Mouse (Mus musculus): ENCODE results near the gene Rap1gap2. TPM values are rescaled to one million over a fixed set of nuclear protein-coding genes. Genes with fewer than 3 reads are reported as not detected.

Gene Rap1gap2
- polyA plus RNA-seq, 1 experiment from 2014 or later = 12.4 TPM

DNA sequence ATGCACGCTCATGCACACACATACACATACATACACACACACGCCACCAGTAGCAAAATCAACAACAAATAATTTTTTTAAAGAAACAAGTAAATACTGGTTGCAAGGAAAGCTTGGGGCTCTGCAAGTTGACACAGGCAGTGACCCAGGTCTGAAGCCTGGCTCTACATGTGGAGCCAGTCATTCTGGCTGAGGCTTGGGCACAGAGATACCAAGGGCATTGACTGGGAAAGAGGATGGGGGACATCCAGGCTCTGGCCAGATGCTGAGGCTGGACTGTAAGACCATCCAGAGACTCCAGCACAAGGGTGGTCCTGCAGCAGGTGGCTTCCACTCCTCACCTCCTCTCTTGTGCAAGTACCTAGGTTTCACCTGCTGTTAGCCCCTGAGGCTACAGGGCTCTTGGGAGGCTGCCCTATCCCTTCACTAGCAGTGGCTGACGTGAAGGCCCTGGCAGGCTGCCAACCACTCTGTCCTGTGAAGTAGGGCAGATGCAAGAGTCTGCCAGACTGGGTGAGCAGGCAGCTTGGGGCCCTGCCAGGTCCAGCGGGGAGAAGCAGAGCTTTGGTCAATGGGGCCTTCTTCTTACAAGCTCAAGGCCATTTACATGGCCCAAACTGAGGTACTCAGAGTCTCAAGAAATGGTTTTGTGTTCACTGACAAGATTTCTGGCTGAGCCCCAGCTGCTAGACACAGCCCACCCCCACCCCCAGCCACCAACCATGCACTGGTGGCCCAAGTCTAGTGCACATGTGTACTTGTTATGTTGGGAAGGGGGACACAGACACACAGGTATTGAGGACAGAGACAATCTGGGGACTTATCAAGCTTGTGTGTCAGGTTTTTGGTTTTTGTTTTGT is 201.9 kb downstream of the Rap1gap2 start:
- peak overlapping the region; percentile 66; the same call in 1 of the 2 replicates for H3K27ac ChIP-seq
- 49% methylated on average over 4 of the region's 4 CpGs for WGBS
- H3K9ac ChIP-seq = 0 out of 2 replicates have a peak overlapping the region, but pooled peaks have one; percentile 5

GRCm38 (mm10) chr11:74405201-74405600 is 205.5 kb downstream of the Rap1gap2 start:
- Histone ChIP-seq H3K4me3 (replicated peaks) (no peak overlapping the region), H3K36me3 (no peaks in the 10 kb centered on the region), H3K4me2 (replicated peaks) (no peak overlapping the region), H3K27ac (no peak overlapping the region), H3K27me3 (replicated peaks) (no peaks in the 10 kb centered on the region), H3K9me3 (no peaks in the 10 kb centered on the region), H3K9ac (no peak overlapping the region), H3K4me1 (replicated peaks) (peaks cover 16% of the 10 kb centered on the region)
- 69% methylated on average over 7 of the region's 7 CpGs for WGBS
- no peak for ATAC-seq

More for the DNA sequence above, 201.9 kb downstream of the Rap1gap2 start:
- Histone ChIP-seq H3K4me1 (replicated peaks) (peaks cover 22% of the 10 kb centered on the region), H3K4me3 (replicated peaks) (no peak overlapping the region), H3K4me2 (replicated peaks) (no peak overlapping the region), H3K9me3 (no peaks in the 10 kb centered on the region), H3K36me3 (no peaks in the 10 kb centered on the region), H3K27me3 (replicated peaks) (no peaks in the 10 kb centered on the region)
- ATAC-seq = peak; percentile 90

GRCm38 (mm10) chr11:74404216-74404615 is 206.5 kb downstream of the Rap1gap2 start:
- H3K9ac ChIP-seq = no peak overlapping the region
- H3K4me1 ChIP-seq (replicated peaks) = peaks cover 7% of the 10 kb centered on the region
- H3K4me3 ChIP-seq (replicated peaks) = no peak overlapping the region
- 34% methylated on average over 2 of the region's 2 CpGs for WGBS
- H3K27ac ChIP-seq = no peak overlapping the region
- no peaks in the 10 kb centered on the region for H3K9me3 ChIP-seq
- no peak overlapping the region for H3K4me2 ChIP-seq (replicated peaks)
- no peaks in the 10 kb centered on the region for H3K27me3 ChIP-seq (replicated peaks)
- ATAC-seq = no peak
- no peaks in the 10 kb centered on the region for H3K36me3 ChIP-seq

DNA sequence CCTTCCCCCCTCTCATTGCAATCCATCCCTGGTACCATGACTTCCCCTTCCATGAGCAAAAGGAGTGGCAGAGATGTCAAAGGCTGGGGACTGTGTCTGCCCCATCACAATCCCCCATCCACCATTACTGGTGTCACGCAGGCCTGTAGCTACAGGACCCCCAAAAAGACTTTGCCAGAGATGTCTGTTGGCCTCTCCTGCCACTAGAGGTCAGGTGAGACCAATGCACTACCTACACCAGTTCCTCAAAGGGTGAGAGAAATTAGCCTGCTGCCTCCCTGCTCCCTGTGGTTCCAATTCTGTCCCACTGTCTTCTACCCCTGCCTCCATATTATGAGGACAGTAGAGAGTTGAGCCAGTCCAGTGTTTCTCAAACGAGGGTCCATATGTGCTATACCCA is 208.6 kb downstream of the Rap1gap2 start:
- H3K4me1 ChIP-seq (replicated peaks) = no peaks in the 10 kb centered on the region
- no peak for ATAC-seq
- no peak overlapping the region for H3K9ac ChIP-seq
- H3K27ac ChIP-seq = no peak overlapping the region
- no peak overlapping the region for H3K4me3 ChIP-seq (replicated peaks)
- H3K36me3 ChIP-seq = no peaks in the 10 kb centered on the region
- no peak overlapping the region for H3K4me2 ChIP-seq (replicated peaks)
- no peaks in the 10 kb centered on the region for H3K9me3 ChIP-seq
- no peaks in the 10 kb centered on the region for H3K27me3 ChIP-seq (replicated peaks)
- 44% methylated on average over 2 of the region's 2 CpGs for WGBS

GRCm38 (mm10) chr11:74395583-74395982 is 215.1 kb downstream of the Rap1gap2 start:
- no peak overlapping the region for H3K4me2 ChIP-seq (replicated peaks)
- H3K36me3 ChIP-seq = peaks cover 2% of the 10 kb centered on the region; the same call in 1 of the 2 replicates
- H3K4me1 ChIP-seq (replicated peaks) = no peaks in the 10 kb centered on the region
- no peak for ATAC-seq
- WGBS = 76% methylated on average over 18 of the region's 18 CpGs
- H3K9ac ChIP-seq = no peak overlapping the region
- H3K27me3 ChIP-seq (replicated peaks) = no peaks in the 10 kb centered on the region
- no peak overlapping the region for H3K27ac ChIP-seq
- H3K4me3 ChIP-seq (replicated peaks) = no peak overlapping the region
- H3K9me3 ChIP-seq = no peaks in the 10 kb centered on the region

DNA sequence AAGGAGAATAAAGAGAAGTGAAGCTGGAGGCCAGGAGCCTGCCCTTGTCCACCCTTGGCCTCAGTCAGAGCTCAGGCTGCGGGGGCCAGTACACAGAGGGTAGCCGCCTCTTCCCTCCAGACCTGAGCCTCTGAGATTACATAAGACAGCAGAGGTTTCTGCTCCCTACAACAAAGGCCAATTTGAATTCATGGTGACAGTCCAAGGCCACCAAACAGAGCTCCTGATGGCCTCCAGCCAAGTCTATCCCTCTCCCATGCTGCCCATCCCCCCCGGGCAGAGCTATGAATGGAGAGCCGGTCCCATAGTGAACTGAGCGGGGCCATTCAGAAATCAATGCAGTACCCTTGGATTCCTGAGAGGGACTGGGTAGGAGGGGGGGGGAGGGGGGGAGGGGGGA is 217.2 kb downstream of the Rap1gap2 start:
- ATAC-seq = peak; percentile 41; the same call in 1 of the 2 replicates
- H3K4me2 ChIP-seq (replicated peaks) = no peak overlapping the region
- H3K9ac ChIP-seq = no peak overlapping the region
- no peak overlapping the region for H3K4me3 ChIP-seq (replicated peaks)
- no peak overlapping the region for H3K27ac ChIP-seq
- 66% methylated on average over 5 of the region's 5 CpGs for WGBS
- H3K36me3 ChIP-seq = peaks cover 2% of the 10 kb centered on the region; the same call in 1 of the 2 replicates
- H3K27me3 ChIP-seq (replicated peaks) = no peaks in the 10 kb centered on the region
- H3K9me3 ChIP-seq = no peaks in the 10 kb centered on the region
- H3K4me1 ChIP-seq (replicated peaks) = no peaks in the 10 kb centered on the region

- no peak overlapping the region for H3K27ac ChIP-seq
- no peaks in the 10 kb centered on the region for H3K4me1 ChIP-seq (replicated peaks)
- no peak for ATAC-seq
- no peak overlapping the region for H3K9ac ChIP-seq
- H3K4me3 ChIP-seq (replicated peaks) = no peak overlapping the region
- 78% methylated on average over 6 of the region's 6 CpGs for WGBS
- no peaks in the 10 kb centered on the region for H3K27me3 ChIP-seq (replicated peaks)
- peaks cover 2% of the 10 kb centered on the region; the same call in 1 of the 2 replicates for H3K36me3 ChIP-seq
- H3K9me3 ChIP-seq = no peaks in the 10 kb centered on the region
- no peak overlapping the region for H3K4me2 ChIP-seq (replicated peaks)
These were observed 217.8 kb downstream of the Rap1gap2 start for GRCm38 (mm10) chr11:74392903-74393302.

DNA sequence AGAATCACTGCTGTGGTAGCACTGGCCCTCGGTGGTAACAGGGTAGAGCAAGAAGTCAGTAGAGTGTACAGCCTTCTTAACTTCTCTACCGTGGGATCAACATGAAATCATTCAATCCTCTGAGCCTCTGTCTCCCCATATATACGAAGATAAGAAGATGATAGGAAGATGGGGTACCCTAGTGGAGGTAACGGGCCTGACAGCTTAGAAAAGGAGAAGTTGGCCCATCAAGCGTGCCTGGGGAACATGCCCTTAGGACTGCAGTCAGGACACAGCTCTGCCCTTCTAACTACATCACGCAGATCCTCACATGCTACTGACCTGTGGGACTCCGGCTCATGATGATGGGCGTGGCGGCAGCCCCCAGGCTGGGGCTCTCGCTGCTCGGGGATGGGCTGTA is 218.8 kb downstream of the Rap1gap2 start:
- no peak overlapping the region for H3K4me2 ChIP-seq (replicated peaks)
- no peak overlapping the region for H3K4me3 ChIP-seq (replicated peaks)
- no peak overlapping the region for H3K9ac ChIP-seq
- no peak for ATAC-seq
- no peaks in the 10 kb centered on the region for H3K4me1 ChIP-seq (replicated peaks)
- H3K27ac ChIP-seq = no peak overlapping the region
- H3K36me3 ChIP-seq = peaks cover 2% of the 10 kb centered on the region; the same call in 1 of the 2 replicates
- no peaks in the 10 kb centered on the region for H3K9me3 ChIP-seq
- WGBS = 78% methylated on average over 11 of the region's 11 CpGs
- no peaks in the 10 kb centered on the region for H3K27me3 ChIP-seq (replicated peaks)

DNA sequence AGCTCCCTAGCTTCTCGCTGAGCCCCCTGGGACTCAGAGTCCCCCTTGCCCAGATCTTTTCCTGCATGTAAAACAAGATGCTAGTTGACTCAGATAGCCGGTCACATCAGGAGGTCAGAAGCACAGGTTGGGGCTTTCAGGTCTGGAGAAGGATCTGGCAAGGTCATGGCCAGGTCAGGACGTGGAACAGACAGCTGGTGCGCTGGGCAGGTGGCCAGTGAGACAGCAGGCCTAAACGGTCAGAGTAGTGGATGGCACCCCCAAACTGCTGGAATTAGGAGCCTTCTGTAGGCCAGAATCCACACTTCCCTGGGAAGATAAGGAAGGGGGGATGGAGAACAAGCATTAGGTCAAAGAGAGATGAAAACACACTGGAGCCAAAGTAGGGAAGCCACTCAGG is 223.5 kb downstream of the Rap1gap2 start:
- no peak overlapping the region for H3K27ac ChIP-seq
- WGBS = 72% methylated on average over 5 of the region's 5 CpGs
- H3K36me3 ChIP-seq = peaks cover 2% of the 10 kb centered on the region; the same call in 1 of the 2 replicates
- ATAC-seq = no peak
- no peak overlapping the region for H3K4me2 ChIP-seq (replicated peaks)
- no peaks in the 10 kb centered on the region for H3K4me1 ChIP-seq (replicated peaks)
- no peaks in the 10 kb centered on the region for H3K9me3 ChIP-seq
- H3K27me3 ChIP-seq (replicated peaks) = no peaks in the 10 kb centered on the region
- H3K9ac ChIP-seq = no peak overlapping the region
- H3K4me3 ChIP-seq (replicated peaks) = no peak overlapping the region

GRCm38 (mm10) chr11:74385674-74386073 is 225.0 kb downstream of the Rap1gap2 start:
- no peaks in the 10 kb centered on the region for H3K4me1 ChIP-seq (replicated peaks)
- H3K9me3 ChIP-seq = no peaks in the 10 kb centered on the region
- H3K4me3 ChIP-seq (replicated peaks) = no peak overlapping the region
- H3K27me3 ChIP-seq (replicated peaks) = no peaks in the 10 kb centered on the region
- WGBS = 47% methylated on average over 9 of the region's 9 CpGs
- no peaks in the 10 kb centered on the region for H3K36me3 ChIP-seq
- H3K27ac ChIP-seq = no peak overlapping the region
- H3K4me2 ChIP-seq (replicated peaks) = no peak overlapping the region
- H3K9ac ChIP-seq = no peak overlapping the region
- no peak for ATAC-seq

DNA sequence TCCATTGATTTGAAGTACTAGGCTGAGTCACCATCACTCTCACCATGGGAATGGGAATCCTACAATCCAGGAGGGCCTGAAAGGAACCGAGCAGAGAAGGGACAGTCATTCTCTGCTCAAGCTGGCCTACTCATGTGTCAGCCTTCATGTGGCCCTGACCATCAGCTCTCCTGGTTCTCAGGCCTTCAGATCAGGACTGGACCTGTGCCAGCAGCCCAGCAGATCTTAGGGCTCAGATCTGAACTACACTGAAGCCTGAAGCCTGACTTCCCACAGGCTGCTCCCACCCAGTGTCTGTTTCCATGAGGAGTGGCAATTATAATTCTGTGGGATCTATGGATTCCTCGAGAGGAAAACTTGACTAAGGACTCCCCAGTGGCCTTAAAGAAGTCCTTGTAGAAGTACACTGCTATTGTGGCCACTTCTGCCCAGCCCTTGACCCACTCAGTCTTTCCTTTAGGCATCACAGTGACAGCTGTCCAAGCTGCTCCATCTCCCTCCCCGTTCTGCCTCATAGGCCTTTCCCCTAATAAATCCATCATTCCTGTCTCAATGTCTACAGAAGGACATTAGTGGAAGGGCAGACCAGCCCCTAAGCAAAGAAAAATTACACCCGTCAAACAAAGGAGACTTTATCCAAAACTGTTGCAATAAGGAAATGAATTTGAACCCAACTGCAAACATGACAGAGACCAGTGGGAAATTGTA is 231.4 kb downstream of the Rap1gap2 start:
- Histone ChIP-seq H3K4me1 (replicated peaks) (0 out of 2 replicates have a peak, but pooled peaks cover 2% of the 10 kb centered on the region), H3K4me3 (replicated peaks) (no peak overlapping the region), H3K27me3 (replicated peaks) (no peaks in the 10 kb centered on the region), H3K9ac (no peak overlapping the region), H3K9me3 (no peaks in the 10 kb centered on the region), H3K4me2 (replicated peaks) (no peak overlapping the region), H3K27ac (0 out of 2 replicates have a peak overlapping the region, but pooled peaks have one; percentile 9), H3K36me3 (no peaks in the 10 kb centered on the region)
- ATAC-seq = peak; percentile 65
- WGBS = 41% methylated on average over 4 of the region's 4 CpGs

DNA sequence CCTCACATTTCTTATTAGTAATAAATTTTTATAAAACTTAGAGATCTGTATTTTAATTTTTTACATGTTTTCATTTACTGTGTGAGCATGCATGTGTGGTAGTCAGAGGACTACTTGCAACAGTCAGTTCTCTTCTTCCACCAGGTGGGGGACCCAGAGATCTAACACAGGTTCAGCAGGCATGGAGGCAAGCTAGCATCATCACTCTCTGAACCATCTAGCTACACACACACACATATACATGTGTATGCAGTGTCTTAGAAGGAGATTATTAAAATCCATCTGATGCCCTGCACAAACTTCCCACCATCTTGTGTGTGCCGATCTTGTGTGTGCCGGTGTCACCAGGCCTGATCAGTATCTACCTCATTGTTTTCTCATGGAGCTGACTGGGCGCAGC is 233.9 kb downstream of the Rap1gap2 start:
- ATAC-seq = peak; percentile 72; the same call in 1 of the 2 replicates
- no peaks in the 10 kb centered on the region for H3K27me3 ChIP-seq (replicated peaks)
- 69% methylated on average over 3 of the region's 3 CpGs for WGBS
- no peaks in the 10 kb centered on the region for H3K36me3 ChIP-seq
- no peaks in the 10 kb centered on the region for H3K9me3 ChIP-seq
- H3K9ac ChIP-seq = no peak overlapping the region
- H3K4me2 ChIP-seq (replicated peaks) = no peak overlapping the region
- H3K27ac ChIP-seq = no peak overlapping the region
- no peak overlapping the region for H3K4me3 ChIP-seq (replicated peaks)
- 0 out of 2 replicates have a peak, but pooled peaks cover 2% of the 10 kb centered on the region for H3K4me1 ChIP-seq (replicated peaks)
